Mouse (Mus musculus): Measurements from ENCODE around the gene Pbp2. TPM values are rescaled to one million over a fixed set of nuclear protein-coding genes. Genes with fewer than 3 reads are reported as not detected.

Gene Pbp2
- polyA plus RNA-seq, 1 experiment = not detected

- WGBS = 81% methylated on average over 5 of the region's 5 CpGs
- no peaks in the 10 kb centered on the region for H3K36me3 ChIP-seq (ENCODE audit: control insufficient read depth, insufficient read depth, low read length)
- no peak for TF ChIP-seq POLR2A (IDR thresholded peaks at IDR 0.05; ENCODE audit: low read depth, low read length)
- TF ChIP-seq CTCF (conservative IDR thresholded peaks at IDR 0.05; ENCODE audit: insufficient read depth, insufficient read length, low read depth, low read length) = no peak
- H3K27ac ChIP-seq (ENCODE audit: insufficient read depth, low read depth, low read length) = no peak overlapping the region
- no peaks in the 10 kb centered on the region for H3K4me1 ChIP-seq (ENCODE audit: control insufficient read depth, insufficient read depth, low read length)
- DNase-seq = no peak
- H3K27me3 ChIP-seq (replicated peaks; ENCODE audit: control insufficient read depth, insufficient read depth, low read length) = no peaks in the 10 kb centered on the region
- H3K4me3 ChIP-seq (ENCODE audit: insufficient read depth, low read depth, low read length) = no peak overlapping the region
These were observed 23.9 kb upstream of the Pbp2 start for GRCm38 (mm10) chr6:135333994-135334651.

DNA sequence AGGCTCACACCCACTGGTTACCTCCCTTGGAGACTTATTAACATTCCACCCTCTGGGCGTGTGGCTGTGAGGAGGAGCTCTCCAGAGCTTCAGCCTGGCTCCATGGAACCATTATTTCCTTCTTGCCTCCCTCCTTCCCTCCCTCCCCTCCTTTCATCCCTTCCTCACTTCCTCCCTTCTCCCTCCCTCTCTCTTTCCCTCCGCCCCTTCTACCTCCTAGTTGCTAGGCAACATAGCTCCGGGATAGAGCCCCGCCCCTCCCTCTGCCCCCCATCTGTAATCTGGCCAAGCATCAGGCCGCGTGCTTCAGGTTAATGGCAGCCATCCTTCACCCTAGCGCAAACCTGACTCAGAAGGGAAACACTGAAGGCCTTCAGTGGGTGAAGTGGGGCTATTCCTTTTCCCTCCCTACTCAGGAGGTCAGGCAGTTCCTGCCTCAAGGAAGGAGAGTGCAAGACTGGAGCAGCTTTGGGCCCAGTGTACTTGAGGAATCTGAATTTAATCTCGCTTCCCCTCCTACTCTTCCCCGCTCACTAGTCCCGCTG lies 22.6 kb upstream of the Pbp2 start:
- no peak for TF ChIP-seq CTCF (conservative IDR thresholded peaks at IDR 0.05; ENCODE audit: insufficient read depth, insufficient read length, low read depth, low read length)
- TF ChIP-seq POLR2A (IDR thresholded peaks at IDR 0.05; ENCODE audit: low read depth, low read length) = no peak
- WGBS = 27% methylated on average over 10 of the region's 10 CpGs
- Histone ChIP-seq H3K36me3 (ENCODE audit: control insufficient read depth, insufficient read depth, low read length) (no peaks in the 10 kb centered on the region), H3K27me3 (replicated peaks; ENCODE audit: control insufficient read depth, insufficient read depth, low read length) (no peaks in the 10 kb centered on the region), H3K27ac (ENCODE audit: insufficient read depth, low read depth, low read length) (no peak overlapping the region; the same call in 1 of the 2 replicates), H3K4me1 (ENCODE audit: control insufficient read depth, insufficient read depth, low read length) (no peaks in the 10 kb centered on the region), H3K4me3 (ENCODE audit: insufficient read depth, low read depth, low read length) (no peak overlapping the region)
- DNase-seq = peak; percentile 52

- no peak overlapping the region for H3K4me3 ChIP-seq (ENCODE audit: insufficient read depth, low read depth, low read length)
- no peaks in the 10 kb centered on the region for H3K36me3 ChIP-seq (ENCODE audit: control insufficient read depth, insufficient read depth, low read length)
- no peak overlapping the region for H3K27ac ChIP-seq (ENCODE audit: insufficient read depth, low read depth, low read length)
- no peaks in the 10 kb centered on the region for H3K4me1 ChIP-seq (ENCODE audit: control insufficient read depth, insufficient read depth, low read length)
- no peaks in the 10 kb centered on the region for H3K27me3 ChIP-seq (replicated peaks; ENCODE audit: control insufficient read depth, insufficient read depth, low read length)
- DNase-seq = no peak
- WGBS = 83% methylated on average over 4 of the region's 4 CpGs
- TF ChIP-seq CTCF (conservative IDR thresholded peaks at IDR 0.05; ENCODE audit: insufficient read depth, insufficient read length, low read depth, low read length) (no peak), POLR2A (IDR thresholded peaks at IDR 0.05; ENCODE audit: low read depth, low read length) (no peak)
These were observed 21.7 kb upstream of the Pbp2 start for GRCm38 (mm10) chr6:135331916-135332315.

- no peaks in the 10 kb centered on the region for H3K4me1 ChIP-seq (ENCODE audit: control insufficient read depth, insufficient read depth, low read length)
- H3K4me3 ChIP-seq (ENCODE audit: insufficient read depth, low read depth, low read length) = no peak overlapping the region
- H3K27ac ChIP-seq (ENCODE audit: insufficient read depth, low read depth, low read length) = no peak overlapping the region
- WGBS = 86% methylated on average over 7 of the region's 7 CpGs
- H3K27me3 ChIP-seq (replicated peaks; ENCODE audit: control insufficient read depth, insufficient read depth, low read length) = no peaks in the 10 kb centered on the region
- DNase-seq = no peak
- no peak for TF ChIP-seq POLR2A (IDR thresholded peaks at IDR 0.05; ENCODE audit: low read depth, low read length)
- no peak for TF ChIP-seq CTCF (conservative IDR thresholded peaks at IDR 0.05; ENCODE audit: insufficient read depth, insufficient read length, low read depth, low read length)
- no peaks in the 10 kb centered on the region for H3K36me3 ChIP-seq (ENCODE audit: control insufficient read depth, insufficient read depth, low read length)
These were observed 16.6 kb upstream of the Pbp2 start for GRCm38 (mm10) chr6:135326847-135327246.

GRCm38 (mm10) chr6:135324686-135325300 lies 14.6 kb upstream of the Pbp2 start:
- H3K27me3 ChIP-seq (replicated peaks; ENCODE audit: control insufficient read depth, insufficient read depth, low read length) = no peaks in the 10 kb centered on the region
- H3K4me1 ChIP-seq (ENCODE audit: control insufficient read depth, insufficient read depth, low read length) = no peaks in the 10 kb centered on the region
- no peak for TF ChIP-seq POLR2A (IDR thresholded peaks at IDR 0.05; ENCODE audit: low read depth, low read length)
- TF ChIP-seq CTCF (conservative IDR thresholded peaks at IDR 0.05; ENCODE audit: insufficient read depth, insufficient read length, low read depth, low read length) = no peak
- H3K4me3 ChIP-seq (ENCODE audit: insufficient read depth, low read depth, low read length) = no peak overlapping the region
- DNase-seq = no peak
- H3K36me3 ChIP-seq (ENCODE audit: control insufficient read depth, insufficient read depth, low read length) = no peaks in the 10 kb centered on the region
- 45% methylated on average over 9 of the region's 9 CpGs for WGBS
- no peak overlapping the region for H3K27ac ChIP-seq (ENCODE audit: insufficient read depth, low read depth, low read length)

- DNase-seq = no peak
- Histone ChIP-seq H3K4me3 (ENCODE audit: insufficient read depth, low read depth, low read length) (no peak overlapping the region), H3K27ac (ENCODE audit: insufficient read depth, low read depth, low read length) (no peak overlapping the region), H3K27me3 (replicated peaks; ENCODE audit: control insufficient read depth, insufficient read depth, low read length) (no peaks in the 10 kb centered on the region), H3K4me1 (ENCODE audit: control insufficient read depth, insufficient read depth, low read length) (no peaks in the 10 kb centered on the region), H3K36me3 (ENCODE audit: control insufficient read depth, insufficient read depth, low read length) (no peaks in the 10 kb centered on the region)
- WGBS = 67% methylated on average over 3 of the region's 3 CpGs
- TF ChIP-seq POLR2A (IDR thresholded peaks at IDR 0.05; ENCODE audit: low read depth, low read length) = no peak
- TF ChIP-seq CTCF (conservative IDR thresholded peaks at IDR 0.05; ENCODE audit: insufficient read depth, insufficient read length, low read depth, low read length) = no peak
These were observed 13.9 kb upstream of the Pbp2 start for GRCm38 (mm10) chr6:135324111-135324510.

- no peaks in the 10 kb centered on the region for H3K4me1 ChIP-seq (ENCODE audit: control insufficient read depth, insufficient read depth, low read length)
- no peaks in the 10 kb centered on the region for H3K27me3 ChIP-seq (replicated peaks; ENCODE audit: control insufficient read depth, insufficient read depth, low read length)
- WGBS = 10% methylated on average over 16 of the region's 16 CpGs
- no peaks in the 10 kb centered on the region for H3K36me3 ChIP-seq (ENCODE audit: control insufficient read depth, insufficient read depth, low read length)
- no peak for TF ChIP-seq CTCF (conservative IDR thresholded peaks at IDR 0.05; ENCODE audit: insufficient read depth, insufficient read length, low read depth, low read length)
- TF ChIP-seq POLR2A (IDR thresholded peaks at IDR 0.05; ENCODE audit: low read depth, low read length) = no peak
- DNase-seq = peak; percentile 74
- H3K4me3 ChIP-seq (ENCODE audit: insufficient read depth, low read depth, low read length) = no peak overlapping the region
- no peak overlapping the region for H3K27ac ChIP-seq (ENCODE audit: insufficient read depth, low read depth, low read length)
These were observed 13.2 kb upstream of the Pbp2 start for GRCm38 (mm10) chr6:135323311-135323982.
